Mouse (Mus musculus) lung, postnatal 0 days (tissue): ENCODE measurements at regions not wholly inside any gene's neighbourhood (a gene's known extent, or its start where the extent isn't known, plus 50 kb on each side); places are given as distances from the start of the nearest gene placed in this dataset.
A peak's percentile ranks its signal among the peaks of the same experiment; 100 is the strongest.

ENCODE experiments used
- ATAC-seq: fragments of 200-750 bp; cut with Nextera tagmentation; 2 replicates; pipeline ENCODE4 v1.8.0; 2017; ENCODE audit warnings: moderate library complexity
- DNase-seq: peaks from one replicate; pipeline ENCODE4 v3.0.0-alpha.2; 2016; ENCODE audit warnings: low spot score
- H3K27ac ChIP-seq: fragments of 300-500 bp; sonication (generic); 2 replicates; pipeline ENCODE4 v1.5.1; 2014; ENCODE audit warnings: antibody characterized with exemption, mild to moderate bottlenecking, low read length, mixed read lengths
- H3K27me3 ChIP-seq: fragments of 300-500 bp; sonication (generic); replicated peaks from 2 replicates; pipeline ENCODE4 v1.6.1; 2014; ENCODE audit warnings: low read length, mixed read lengths; ENCODE audit not compliant: insufficient read depth
- H3K36me3 ChIP-seq: fragments of 300-500 bp; sonication (generic); 2 replicates; pipeline ENCODE4 v1.6.1; 2014; ENCODE audit warnings: low read length, mixed read lengths; ENCODE audit not compliant: insufficient read depth
- H3K4me1 ChIP-seq: fragments of 300-500 bp; sonication (generic); 2 replicates; pipeline ENCODE4 v1.6.1; 2014; ENCODE audit warnings: antibody characterized with exemption, low read depth, low read length, mixed read lengths; ENCODE audit not compliant: insufficient read depth
- H3K4me2 ChIP-seq: fragments of 300-500 bp; sonication (generic); replicated peaks from 2 replicates; pipeline ENCODE4 v1.6.1; 2014; ENCODE audit warnings: low read depth, mild to moderate bottlenecking, low read length, moderate library complexity, mixed read lengths
- H3K4me3 ChIP-seq: fragments of 300-500 bp; sonication (generic); 2 replicates; pipeline ENCODE4 v1.5.1; 2014; ENCODE audit warnings: low read depth, low read length
- H3K9ac ChIP-seq: fragments of 300-500 bp; sonication (generic); replicated peaks from 2 replicates; pipeline ENCODE4 v1.6.1; 2014; ENCODE audit warnings: low read depth, mild to moderate bottlenecking
- H3K9me3 ChIP-seq: fragments of 300-500 bp; sonication (generic); 2 replicates; pipeline ENCODE4 v1.6.1; 2016; ENCODE audit warnings: low read length, mixed read lengths
- CTCF ChIP-seq: IDR thresholded peaks from 2 replicates; pipeline ENCODE4 v1.5.1; 2016; ENCODE audit warnings: antibody characterized with exemption, mild to moderate bottlenecking
- EP300 ChIP-seq: IDR thresholded peaks from 2 replicates; pipeline ENCODE4 v1.6.1; 2016; ENCODE audit warnings: antibody characterized with exemption, mild to moderate bottlenecking, control low read depth
- WGBS: fragments of 180-500 bp; shearing (Covaris S2); extraction: QIAGEN DNeasy Blood & Tissue Kit; methylation state at CpG from one replicate; pipeline ENCODE4 v1.1.7; 2014; 5-methylcytosine and 5-hydroxymethylcytosine counted together

DNA sequence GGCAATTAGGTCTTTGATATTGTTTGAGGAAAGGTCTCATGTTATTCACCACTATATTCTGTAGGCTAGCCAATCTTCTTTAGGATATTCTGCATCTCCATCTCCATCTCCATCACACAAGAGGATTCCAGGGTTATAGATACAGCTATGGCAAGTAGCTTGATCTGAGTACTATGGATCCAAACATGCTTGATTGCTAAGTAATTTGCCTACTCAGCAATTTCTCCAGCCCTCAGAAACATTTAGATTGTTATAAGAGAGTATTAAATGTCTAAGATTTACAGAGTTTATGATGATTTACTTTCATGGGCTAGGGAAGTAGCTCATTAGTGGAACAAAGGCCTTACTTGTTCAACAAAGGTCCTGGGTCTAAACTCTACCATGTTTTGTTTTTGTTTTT, 259.8 kb downstream of the Casp12 start:
- no peaks in the 10 kb centered on the region for H3K36me3 ChIP-seq
- no peaks in the 10 kb centered on the region for H3K27me3 ChIP-seq
- H3K27ac ChIP-seq = no peak overlapping the region
- no peaks in the 10 kb centered on the region for H3K9me3 ChIP-seq
- ATAC-seq = no peak
- no peak overlapping the region for H3K4me3 ChIP-seq
- no peak overlapping the region for H3K4me2 ChIP-seq
- no peak overlapping the region for H3K9ac ChIP-seq
- no peaks in the 10 kb centered on the region for H3K4me1 ChIP-seq
- no peak for TF ChIP-seq CTCF
- TF ChIP-seq EP300 = no peak
- DNase-seq = no peak

DNA sequence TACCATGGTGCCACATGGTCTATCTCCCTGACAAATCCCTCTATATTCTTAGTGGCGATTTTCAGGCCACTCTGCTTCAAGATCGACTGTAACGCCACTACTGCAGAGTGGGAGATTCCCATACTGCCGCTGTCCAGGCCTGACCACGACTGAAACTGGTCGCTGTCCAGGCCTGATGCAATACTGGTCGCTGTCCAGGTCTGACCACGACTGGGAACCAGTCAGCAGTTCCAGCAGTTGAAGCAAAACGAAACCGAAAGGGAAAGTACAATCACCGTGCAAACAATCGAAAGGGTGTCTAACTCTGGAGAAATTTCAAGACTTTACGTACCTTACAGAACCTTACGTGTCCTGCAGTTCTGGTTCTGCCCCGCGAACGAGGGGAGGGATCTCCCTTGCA, 271.5 kb downstream of the Casp12 start:
- WGBS = 88% methylated on average over 17 of the region's 17 CpGs
- ATAC-seq = no peak
- H3K9me3 ChIP-seq = no peaks in the 10 kb centered on the region
- H3K9ac ChIP-seq = no peak overlapping the region
- H3K4me1 ChIP-seq = no peaks in the 10 kb centered on the region
- TF ChIP-seq EP300 = no peak
- TF ChIP-seq CTCF = no peak
- no peaks in the 10 kb centered on the region for H3K27me3 ChIP-seq
- DNase-seq = no peak
- no peak overlapping the region for H3K4me2 ChIP-seq
- H3K4me3 ChIP-seq = no peak overlapping the region
- no peak overlapping the region for H3K27ac ChIP-seq
- no peaks in the 10 kb centered on the region for H3K36me3 ChIP-seq

DNA sequence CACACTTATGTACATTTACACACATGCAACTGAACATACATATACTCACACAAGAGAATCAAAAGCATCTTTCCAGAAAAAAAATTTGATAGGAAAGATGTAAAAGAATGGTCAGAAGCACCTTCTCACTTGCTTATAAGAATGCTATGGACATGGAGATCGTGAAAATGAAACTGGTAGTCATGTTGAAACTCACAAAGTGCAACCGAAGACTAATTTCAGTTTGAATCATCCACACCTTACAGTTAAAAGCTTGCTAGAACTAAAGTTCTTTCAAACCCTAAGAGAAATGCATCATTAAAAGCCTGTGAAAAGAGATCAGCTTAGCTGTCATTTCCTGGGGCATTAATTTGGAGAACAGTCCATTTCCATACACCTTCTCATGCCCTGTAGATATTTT, 278.2 kb downstream of the Casp12 start:
- Histone ChIP-seq H3K4me2 (no peak overlapping the region), H3K27ac (no peak overlapping the region), H3K27me3 (no peaks in the 10 kb centered on the region), H3K4me1 (no peaks in the 10 kb centered on the region), H3K36me3 (no peaks in the 10 kb centered on the region), H3K4me3 (no peak overlapping the region), H3K9ac (no peak overlapping the region), H3K9me3 (no peaks in the 10 kb centered on the region)
- DNase-seq (no peak), ATAC-seq (no peak)
- TF ChIP-seq EP300 = no peak
- no peak for TF ChIP-seq CTCF
- 77% methylated on average over 2 of the region's 2 CpGs for WGBS

DNA sequence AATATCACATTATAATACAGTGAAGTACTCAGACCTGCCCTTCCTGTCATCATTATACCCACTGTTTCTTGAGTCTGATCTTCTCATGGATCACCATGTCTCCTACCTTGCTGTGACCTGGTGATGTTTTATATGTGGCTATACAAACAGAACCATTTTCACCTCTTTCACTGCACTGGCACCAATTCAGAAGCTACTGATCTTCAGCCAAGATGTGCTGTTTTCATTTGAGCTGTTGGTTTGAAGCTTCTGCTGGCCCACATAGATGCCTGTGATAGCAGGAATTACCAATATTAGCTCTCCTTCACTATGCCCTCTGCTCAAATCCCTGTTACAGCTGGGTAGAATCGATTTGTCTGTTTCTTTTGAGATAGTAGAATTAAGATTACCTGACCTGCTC, 282.3 kb downstream of the Casp12 start:
- Histone ChIP-seq H3K27ac (no peak overlapping the region), H3K4me3 (no peak overlapping the region), H3K4me1 (no peaks in the 10 kb centered on the region), H3K27me3 (no peaks in the 10 kb centered on the region), H3K9ac (no peak overlapping the region), H3K4me2 (no peak overlapping the region), H3K36me3 (no peaks in the 10 kb centered on the region), H3K9me3 (no peaks in the 10 kb centered on the region)
- DNase-seq (no peak), ATAC-seq (no peak)
- 47% methylated on average over 1 of the region's 1 CpGs for WGBS
- no peak for TF ChIP-seq CTCF
- TF ChIP-seq EP300 = no peak

DNA sequence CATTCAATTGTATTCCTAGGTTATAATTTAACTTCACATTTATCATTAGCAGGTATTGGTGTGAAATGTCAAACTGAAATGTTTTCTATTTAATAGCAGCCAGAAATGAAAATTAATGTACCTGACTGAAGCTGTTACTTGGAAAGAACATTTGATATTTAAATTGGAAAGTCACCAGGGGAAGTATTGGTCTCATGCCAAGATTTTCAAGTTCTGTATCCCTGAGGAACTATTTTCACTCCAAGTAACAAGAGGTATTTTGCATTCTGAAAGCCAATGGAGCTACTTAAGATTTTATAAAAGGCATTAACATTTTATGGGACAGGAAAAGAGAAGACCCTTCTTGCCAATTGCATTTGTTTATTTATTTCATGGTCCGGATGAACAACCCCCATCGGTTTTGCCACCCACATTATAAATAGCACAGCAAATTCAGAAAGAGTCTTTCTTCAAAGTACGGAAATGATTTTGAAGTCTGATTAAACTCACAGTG, 289.3 kb downstream of the Casp12 start:
- no peaks in the 10 kb centered on the region for H3K27me3 ChIP-seq
- no peak overlapping the region for H3K9ac ChIP-seq
- H3K4me1 ChIP-seq = no peaks in the 10 kb centered on the region
- no peaks in the 10 kb centered on the region for H3K9me3 ChIP-seq
- no peak overlapping the region for H3K4me2 ChIP-seq
- TF ChIP-seq CTCF = no peak
- no peak for TF ChIP-seq EP300
- H3K4me3 ChIP-seq = no peak overlapping the region
- 51% methylated on average over 3 of the region's 3 CpGs for WGBS
- no peak for DNase-seq
- no peaks in the 10 kb centered on the region for H3K36me3 ChIP-seq
- ATAC-seq = no peak
- no peak overlapping the region for H3K27ac ChIP-seq

DNA sequence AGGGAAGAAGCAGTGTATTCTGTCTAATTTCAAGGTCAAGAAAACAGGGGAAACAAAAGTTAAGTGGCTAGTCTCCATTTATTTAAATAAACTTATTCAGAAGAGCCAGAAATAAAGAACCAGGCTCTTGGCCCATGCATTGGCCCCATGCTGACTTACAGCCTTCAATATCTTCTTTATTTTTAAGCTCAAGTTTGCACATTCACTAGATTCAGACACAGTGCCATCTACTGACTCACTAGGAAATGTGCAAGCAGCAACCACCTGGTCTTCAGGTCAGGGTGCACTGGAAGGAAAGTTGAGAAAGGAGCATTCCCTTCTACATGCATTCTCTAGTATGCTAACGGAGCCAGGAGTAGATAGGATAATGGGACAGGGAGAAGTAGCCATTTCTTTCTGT, 289.7 kb downstream of the Casp12 start:
- Histone ChIP-seq H3K4me2 (no peak overlapping the region), H3K9ac (no peak overlapping the region), H3K36me3 (no peaks in the 10 kb centered on the region), H3K27me3 (no peaks in the 10 kb centered on the region), H3K27ac (no peak overlapping the region), H3K9me3 (no peaks in the 10 kb centered on the region), H3K4me3 (no peak overlapping the region), H3K4me1 (no peaks in the 10 kb centered on the region)
- DNase-seq = no peak
- no peak for ATAC-seq
- no peak for TF ChIP-seq EP300
- peak; percentile 39 for TF ChIP-seq CTCF
- 23% methylated on average over 1 of the region's 1 CpGs for WGBS

DNA sequence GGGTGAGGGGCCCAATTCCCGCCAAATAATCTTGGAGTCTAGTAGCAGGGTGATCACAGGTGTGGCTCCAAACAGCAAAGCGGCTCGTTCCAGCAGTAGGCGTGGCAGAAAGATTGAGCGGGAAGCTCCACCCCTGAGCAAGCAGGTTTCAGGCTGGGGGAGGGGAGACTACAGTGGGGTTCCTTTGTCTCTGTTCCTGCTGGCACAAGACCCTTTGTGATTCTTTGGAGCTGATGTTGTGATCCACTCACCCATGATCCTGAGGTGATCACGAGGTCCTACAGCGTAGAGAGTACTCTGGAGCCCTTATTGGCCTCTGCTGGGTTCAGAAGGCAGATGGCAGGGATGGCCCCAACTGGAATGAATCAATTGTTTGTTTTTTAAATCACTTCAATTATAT, 318.7 kb downstream of the Casp12 start:
- WGBS = 80% methylated on average over 7 of the region's 7 CpGs
- no peak overlapping the region for H3K9ac ChIP-seq
- no peaks in the 10 kb centered on the region for H3K4me1 ChIP-seq
- H3K9me3 ChIP-seq = no peaks in the 10 kb centered on the region
- no peaks in the 10 kb centered on the region for H3K27me3 ChIP-seq
- no peak overlapping the region for H3K4me3 ChIP-seq
- H3K27ac ChIP-seq = no peak overlapping the region
- no peaks in the 10 kb centered on the region for H3K36me3 ChIP-seq
- TF ChIP-seq CTCF (no peak), EP300 (no peak)
- no peak for DNase-seq
- no peak overlapping the region for H3K4me2 ChIP-seq
- ATAC-seq = no peak
